Mouse (Mus musculus) midbrain, embryonic 10.5 days (tissue): ENCODE results near the gene C8a. TPM values are rescaled to one million over a fixed set of nuclear protein-coding genes. Genes with fewer than 3 reads are reported as not detected.

Experiments
- DNase-seq: peaks from one replicate; pipeline ENCODE4 v3.0.0-alpha.2; 2017; ENCODE audit warnings: low spot score
- H3K27ac ChIP-seq: fragments of 300-500 bp; sonication (generic); replicated peaks from 2 replicates; pipeline ENCODE4 v1.5.1; 2016; ENCODE audit warnings: mild to moderate bottlenecking
- H3K27me3 ChIP-seq: fragments of 300-500 bp; sonication (generic); 2 replicates; pipeline ENCODE4 v1.6.1; 2016; ENCODE audit warnings: low read depth, mild to moderate bottlenecking; ENCODE audit not compliant: poor library complexity, severe bottlenecking
- H3K36me3 ChIP-seq: fragments of 300-500 bp; sonication (generic); 2 replicates; pipeline ENCODE4 v1.6.1; 2016; ENCODE audit warnings: mild to moderate bottlenecking, moderate library complexity
- H3K4me1 ChIP-seq: fragments of 300-500 bp; sonication (generic); 2 replicates; pipeline ENCODE4 v1.6.1; 2016
- H3K4me3 ChIP-seq: fragments of 300-500 bp; sonication (generic); 2 replicates; pipeline ENCODE4 v1.5.1; 2016; ENCODE audit warnings: mild to moderate bottlenecking, moderate library complexity
- H3K9me3 ChIP-seq: fragments of 300-500 bp; sonication (generic); replicated peaks from 2 replicates; pipeline ENCODE4 v1.6.1; 2016; ENCODE audit warnings: mild to moderate bottlenecking
- WGBS: fragments of 180-500 bp; shearing (Covaris S2); methylation state at CpG from one replicate; pipeline ENCODE4 v1.1.7; 2016; 5-methylcytosine and 5-hydroxymethylcytosine counted together
- polyA plus RNA-seq: library from polyadenylated mRNA; unstranded; fragments of >200 nt; fragmentation: Nextera tagmentation; extraction: Ambion mirVana; gene quantifications from 2 replicates; pipeline ENCODE4 v1.2.1, GENCODE M21; 2016

The C8a gene
- polyA plus RNA-seq, 1 experiment from 2014 or later = not detected

DNA sequence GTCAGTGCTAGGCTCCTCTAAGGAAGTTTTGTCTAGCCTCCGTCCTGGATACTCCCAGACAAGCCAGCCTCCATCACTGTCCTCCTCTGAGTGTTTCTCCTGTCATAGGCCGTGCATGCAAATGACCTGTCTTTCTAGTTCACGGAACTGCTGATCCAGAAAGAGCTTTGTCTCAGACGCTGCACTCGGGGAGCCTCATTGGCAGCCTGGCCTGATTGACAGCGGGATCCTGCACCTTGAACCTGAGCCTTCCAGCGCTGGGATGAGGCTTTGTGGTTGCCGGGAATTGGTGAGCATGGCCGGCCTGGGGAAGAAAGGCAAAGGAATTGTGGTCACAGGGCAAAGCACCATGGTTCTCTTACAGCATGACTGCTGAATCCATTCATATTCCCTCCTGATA lies 11.3 kb upstream of the C8a start:
- WGBS = 53% methylated on average over 9 of the region's 9 CpGs

GRCm38 (mm10) chr4:104875832-104876231 lies 366 bp downstream of the C8a start:
- Histone ChIP-seq H3K4me1 (no peaks in the 10 kb centered on the region), H3K27ac (no peak overlapping the region), H3K9me3 (no peaks in the 10 kb centered on the region), H3K4me3 (no peak overlapping the region), H3K27me3 (no peaks in the 10 kb centered on the region), H3K36me3 (no peaks in the 10 kb centered on the region)
- 86% methylated on average over 4 of the region's 4 CpGs for WGBS
- no peak for DNase-seq

More for the DNA sequence above, 11.3 kb upstream of the C8a start:
- Histone ChIP-seq H3K27me3 (no peaks in the 10 kb centered on the region), H3K9me3 (no peaks in the 10 kb centered on the region), H3K4me3 (no peak overlapping the region), H3K27ac (peak overlapping the region; percentile 64; the same call in 1 of the 2 replicates), H3K36me3 (no peaks in the 10 kb centered on the region), H3K4me1 (peaks cover 39% of the 10 kb centered on the region)
- peak; percentile 33 for DNase-seq

DNA sequence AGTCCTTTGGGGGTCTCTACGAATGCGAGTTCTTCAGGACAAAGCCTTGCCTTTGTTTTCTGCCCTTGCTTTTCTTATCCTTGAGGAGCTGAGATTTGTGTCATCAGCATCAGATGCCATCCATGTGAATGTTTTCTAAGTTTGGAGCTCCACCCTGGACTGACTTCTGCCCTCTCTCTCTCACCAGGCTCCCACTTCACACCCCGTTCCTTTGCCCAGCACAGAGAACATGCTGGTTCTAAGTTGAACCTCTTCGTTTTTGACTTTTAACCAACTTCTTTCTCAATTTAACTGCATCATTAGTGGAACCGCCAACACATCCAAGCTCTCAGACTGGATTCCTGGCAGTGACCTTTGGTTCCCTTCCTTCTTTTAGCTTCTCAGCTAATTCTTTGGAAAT lies 6.0 kb downstream of the C8a start:
- Histone ChIP-seq H3K27ac (no peak overlapping the region), H3K9me3 (no peaks in the 10 kb centered on the region), H3K4me1 (no peaks in the 10 kb centered on the region), H3K36me3 (no peaks in the 10 kb centered on the region), H3K4me3 (no peak overlapping the region), H3K27me3 (no peaks in the 10 kb centered on the region)
- no peak for DNase-seq
- 93% methylated on average over 5 of the region's 5 CpGs for WGBS

- Histone ChIP-seq H3K27ac (no peak overlapping the region), H3K4me3 (no peak overlapping the region), H3K4me1 (no peaks in the 10 kb centered on the region), H3K36me3 (no peaks in the 10 kb centered on the region), H3K9me3 (no peaks in the 10 kb centered on the region), H3K27me3 (no peaks in the 10 kb centered on the region)
- no peak for DNase-seq
Measured at GRCm38 (mm10) chr4:104869581-104869980, 6.6 kb downstream of the C8a start.

- no peak for DNase-seq
- WGBS = 87% methylated on average over 1 of the region's 1 CpGs
- Histone ChIP-seq H3K9me3 (no peaks in the 10 kb centered on the region), H3K4me1 (no peaks in the 10 kb centered on the region), H3K27ac (no peak overlapping the region), H3K4me3 (no peak overlapping the region), H3K36me3 (no peaks in the 10 kb centered on the region), H3K27me3 (no peaks in the 10 kb centered on the region)
Measured at GRCm38 (mm10) chr4:104864397-104864796, 11.8 kb downstream of the C8a start.

DNA sequence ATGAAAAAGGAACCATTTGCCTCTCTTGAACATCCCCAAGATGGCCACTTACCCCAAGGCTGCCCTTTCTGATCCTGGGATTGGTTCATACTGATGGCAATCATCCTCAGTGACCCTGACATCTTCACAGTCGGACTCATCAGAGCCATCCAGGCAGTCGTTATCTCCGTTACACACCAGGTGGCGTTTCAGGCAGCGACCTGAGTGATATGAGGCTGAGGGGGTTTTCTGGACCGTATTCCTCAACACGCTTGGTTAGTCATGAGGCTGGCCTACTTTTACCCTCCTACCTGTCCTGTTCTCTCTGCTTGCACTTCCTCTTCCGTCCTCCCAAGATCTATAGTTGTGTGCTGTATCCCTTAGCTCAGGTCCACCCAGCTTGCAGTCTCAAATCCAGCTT lies 15.0 kb downstream of the C8a start:
- Histone ChIP-seq H3K27me3 (no peaks in the 10 kb centered on the region), H3K9me3 (no peaks in the 10 kb centered on the region), H3K4me1 (no peaks in the 10 kb centered on the region), H3K4me3 (no peak overlapping the region), H3K36me3 (no peaks in the 10 kb centered on the region), H3K27ac (no peak overlapping the region)
- WGBS = 90% methylated on average over 8 of the region's 8 CpGs
- DNase-seq = no peak

GRCm38 (mm10) chr4:104857823-104858222 lies 18.4 kb downstream of the C8a start:
- DNase-seq = no peak
- Histone ChIP-seq H3K27ac (no peak overlapping the region), H3K27me3 (no peaks in the 10 kb centered on the region), H3K36me3 (no peaks in the 10 kb centered on the region), H3K4me3 (no peak overlapping the region), H3K4me1 (no peaks in the 10 kb centered on the region), H3K9me3 (no peaks in the 10 kb centered on the region)
- WGBS = 75% methylated on average over 4 of the region's 4 CpGs

DNA sequence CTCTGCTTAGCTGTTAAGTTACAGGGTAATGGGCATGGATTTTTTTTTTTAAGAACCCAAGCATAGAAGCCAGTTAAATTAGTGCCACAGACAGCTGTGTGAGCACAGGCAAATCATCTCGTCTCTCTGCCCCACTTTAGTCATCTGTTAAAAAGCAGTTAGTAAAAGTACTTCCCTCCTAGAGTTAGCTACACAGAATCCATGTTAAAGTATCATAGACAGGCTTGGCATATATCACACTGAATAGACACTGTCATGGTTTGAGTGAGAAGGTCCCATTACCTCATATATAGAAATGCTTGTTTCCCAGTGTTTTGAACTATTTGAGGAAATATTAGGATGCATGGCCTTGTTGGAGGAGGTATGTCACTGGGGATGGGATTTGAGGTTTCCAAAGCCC lies 19.2 kb downstream of the C8a start, which contains the start of gene Gm17662:
Gm17662 (plus strand) TSS at position 301 of the 400 bp plus-strand sequence.
- no peaks in the 10 kb centered on the region for H3K27me3 ChIP-seq
- DNase-seq = no peak

DNA sequence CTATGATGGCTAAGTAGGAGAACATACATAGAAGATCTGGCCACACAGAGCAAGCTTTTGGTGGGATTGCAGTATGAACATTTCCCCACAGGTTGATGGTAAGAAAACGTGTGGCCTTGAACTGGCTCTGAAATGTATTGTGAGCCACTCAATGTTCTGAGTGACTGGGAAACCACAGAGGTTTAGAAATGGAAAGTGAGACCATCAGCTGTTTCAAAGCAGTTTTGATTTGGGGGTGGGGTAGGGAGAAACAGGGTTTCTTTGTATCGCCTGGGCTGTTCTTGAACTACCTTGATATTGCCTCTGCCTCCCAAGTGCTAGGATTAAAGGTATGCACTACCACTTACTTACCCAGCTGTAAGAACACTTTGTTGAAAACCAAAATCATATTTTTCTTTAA lies 21.0 kb downstream of the C8a start:
- 91% methylated on average over 2 of the region's 2 CpGs for WGBS
- H3K4me1 ChIP-seq = no peaks in the 10 kb centered on the region
- DNase-seq = no peak

More for the DNA sequence above, 19.2 kb downstream of the C8a start, which contains the start of gene Gm17662:
- no peak within 1 kb of the TSS for H3K27ac ChIP-seq
- 79% methylated on average over 1 of the region's 1 CpGs for WGBS
- no peaks in the 10 kb centered on the region for H3K36me3 ChIP-seq
- no peaks in the 10 kb centered on the region for H3K4me1 ChIP-seq
- no peaks in the 10 kb centered on the region for H3K9me3 ChIP-seq
- H3K4me3 ChIP-seq = no peak within 1 kb of the TSS

DNA sequence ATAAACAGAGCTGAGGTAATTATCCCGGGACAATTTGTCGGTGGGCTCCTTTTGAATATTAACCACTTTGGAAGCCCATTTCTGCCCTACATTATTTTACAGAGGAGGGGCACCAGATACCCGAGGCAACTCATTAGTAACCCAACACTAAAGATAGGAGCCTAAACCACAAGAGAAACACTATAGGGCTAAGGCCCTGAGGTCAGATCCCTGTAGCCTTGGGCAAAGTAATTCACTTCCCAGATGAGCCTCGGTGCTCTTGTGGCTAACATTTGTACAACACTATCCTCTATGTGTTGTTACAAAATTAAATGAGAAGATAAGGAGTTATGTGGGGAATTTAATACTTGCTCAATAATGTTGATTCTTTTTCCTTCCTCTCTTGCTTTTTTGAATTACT lies 32.7 kb downstream of the C8a start:
- no peak overlapping the region for H3K27ac ChIP-seq
- H3K4me1 ChIP-seq = peaks cover 6% of the 10 kb centered on the region; the same call in 1 of the 2 replicates
- H3K4me3 ChIP-seq = no peak overlapping the region
- H3K27me3 ChIP-seq = no peaks in the 10 kb centered on the region
- WGBS = 77% methylated on average over 4 of the region's 4 CpGs
- no peak for DNase-seq
- H3K36me3 ChIP-seq = no peaks in the 10 kb centered on the region
- H3K9me3 ChIP-seq = no peaks in the 10 kb centered on the region

More for the DNA sequence above, 21.0 kb downstream of the C8a start:
- Histone ChIP-seq H3K4me3 (no peak overlapping the region), H3K9me3 (no peaks in the 10 kb centered on the region), H3K36me3 (no peaks in the 10 kb centered on the region), H3K27me3 (no peaks in the 10 kb centered on the region), H3K27ac (no peak overlapping the region)

- 87% methylated on average over 5 of the region's 5 CpGs for WGBS
- H3K27me3 ChIP-seq = no peaks in the 10 kb centered on the region
- no peak overlapping the region for H3K4me3 ChIP-seq
- no peaks in the 10 kb centered on the region for H3K9me3 ChIP-seq
- no peaks in the 10 kb centered on the region for H3K36me3 ChIP-seq
- H3K4me1 ChIP-seq = peaks cover 6% of the 10 kb centered on the region; the same call in 1 of the 2 replicates
- no peak for DNase-seq
- H3K27ac ChIP-seq = no peak overlapping the region
Measured at GRCm38 (mm10) chr4:104842204-104842603, 34.0 kb downstream of the C8a start.

DNA sequence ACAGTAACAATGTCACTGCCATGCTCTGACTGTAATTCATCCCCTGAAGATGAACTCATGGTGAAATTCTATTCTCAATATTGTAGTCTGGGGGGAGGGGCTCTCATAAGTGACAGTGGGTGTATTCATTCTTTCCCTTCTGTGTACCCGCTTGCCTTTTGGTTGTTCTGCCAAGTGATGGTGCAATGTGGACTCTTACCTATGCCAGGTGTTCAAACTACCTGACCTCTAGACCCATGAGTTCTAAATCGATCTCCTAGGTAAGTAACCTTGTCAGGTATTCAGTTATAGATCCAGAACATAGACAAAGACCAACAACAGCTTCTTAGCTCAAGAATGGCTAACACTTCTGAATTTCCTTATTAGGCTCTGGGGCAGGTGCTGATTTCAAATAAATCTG lies 37.9 kb downstream of the C8a start:
- WGBS = 86% methylated on average over 2 of the region's 2 CpGs
- Histone ChIP-seq H3K27me3 (no peaks in the 10 kb centered on the region), H3K4me3 (no peak overlapping the region), H3K36me3 (no peaks in the 10 kb centered on the region), H3K9me3 (no peaks in the 10 kb centered on the region), H3K4me1 (peaks cover 23% of the 10 kb centered on the region), H3K27ac (no peak overlapping the region)
- no peak for DNase-seq

GRCm38 (mm10) chr4:104835096-104835495 lies 41.1 kb downstream of the C8a start:
- Histone ChIP-seq H3K9me3 (no peaks in the 10 kb centered on the region), H3K27ac (peak overlapping the region; percentile 61; the same call in 1 of the 2 replicates), H3K27me3 (no peaks in the 10 kb centered on the region), H3K36me3 (no peaks in the 10 kb centered on the region), H3K4me1 (peaks cover 17% of the 10 kb centered on the region), H3K4me3 (no peak overlapping the region)
- 17% methylated on average over 5 of the region's 5 CpGs for WGBS
- peak; percentile 50 for DNase-seq

DNA sequence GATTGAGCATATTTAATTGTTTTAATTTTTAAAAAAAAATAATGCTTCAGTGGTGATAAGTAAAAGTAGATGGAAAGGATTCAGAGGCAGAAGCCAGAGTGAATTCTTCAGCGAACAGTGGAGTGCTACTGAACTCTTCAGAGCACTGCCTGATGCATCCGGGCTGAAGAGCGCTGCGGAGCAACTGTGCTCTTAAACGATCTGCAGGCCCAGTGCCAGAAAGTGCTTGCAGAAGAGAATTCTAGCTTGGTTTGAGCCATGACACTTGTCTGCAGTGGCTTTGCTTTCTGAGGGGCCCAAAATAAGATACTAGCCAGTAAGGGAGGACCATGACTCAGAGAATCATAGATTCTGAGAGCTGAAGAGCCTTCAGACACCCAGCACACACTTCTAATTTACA lies 47.3 kb downstream of the C8a start:
- no peaks in the 10 kb centered on the region for H3K36me3 ChIP-seq
- no peaks in the 10 kb centered on the region for H3K27me3 ChIP-seq
- H3K4me1 ChIP-seq = no peaks in the 10 kb centered on the region
- no peak for DNase-seq
- no peak overlapping the region for H3K27ac ChIP-seq
- H3K4me3 ChIP-seq = no peak overlapping the region
- no peaks in the 10 kb centered on the region for H3K9me3 ChIP-seq
- 89% methylated on average over 5 of the region's 5 CpGs for WGBS
